Mouse (Mus musculus) CD4-positive, CD25-positive, alpha-beta regulatory T cell, adult 4 months (primary cell): Measurements from ENCODE around the gene Gcfc2. TPM values are rescaled to one million over a fixed set of nuclear protein-coding genes. Genes with fewer than 3 reads are reported as not detected.

ENCODE experiments used
- ATAC-seq: one replicate; pipeline ENCODE4 v1.8.0; 2017
- polyA plus RNA-seq, 2 experiments: library from polyadenylated mRNA; unstranded; fragments of 100-300 nt; shearing (Covaris generic); gene quantifications; one replicate each; pipeline ENCODE4 v1.2.1; 2017

The Gcfc2 gene
- polyA plus RNA-seq, result 1 to 10 TPM; 3.6 to 6.6 TPM

DNA sequence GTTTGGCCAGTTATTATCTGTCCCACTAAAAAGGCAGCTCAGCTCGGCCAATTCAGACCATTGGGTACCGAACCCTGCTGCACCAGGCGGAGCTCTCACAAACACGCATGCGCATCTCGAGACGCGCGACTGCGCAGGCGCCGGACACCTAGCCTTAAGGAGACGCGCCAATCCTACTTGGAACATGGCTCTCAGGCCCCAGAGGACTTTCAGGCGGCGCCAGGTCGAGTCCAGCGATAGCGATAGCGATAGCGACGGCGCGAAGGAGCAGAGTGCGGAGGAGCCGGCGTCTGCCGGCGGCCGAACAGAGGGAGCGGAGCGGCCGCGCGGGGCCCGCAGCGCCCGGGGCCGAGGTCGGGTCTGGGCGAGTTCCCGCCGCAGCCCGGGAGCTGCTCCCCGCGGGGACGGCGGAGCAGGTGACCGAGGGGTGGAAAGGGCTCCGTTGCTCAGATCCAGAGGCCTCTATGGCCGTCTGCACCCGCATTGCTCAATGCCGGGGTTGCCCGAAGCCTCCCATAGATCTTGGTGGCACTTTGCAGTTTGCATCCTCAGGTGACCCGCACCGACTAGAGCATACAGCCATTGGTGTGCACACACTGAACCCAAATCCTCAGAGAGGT, at the start of gene Gcfc2:
TSS of gene Gcfc2 (plus strand) at position 147 of the 620 bp plus-strand sequence.
- peak; percentile 93 for ATAC-seq

DNA sequence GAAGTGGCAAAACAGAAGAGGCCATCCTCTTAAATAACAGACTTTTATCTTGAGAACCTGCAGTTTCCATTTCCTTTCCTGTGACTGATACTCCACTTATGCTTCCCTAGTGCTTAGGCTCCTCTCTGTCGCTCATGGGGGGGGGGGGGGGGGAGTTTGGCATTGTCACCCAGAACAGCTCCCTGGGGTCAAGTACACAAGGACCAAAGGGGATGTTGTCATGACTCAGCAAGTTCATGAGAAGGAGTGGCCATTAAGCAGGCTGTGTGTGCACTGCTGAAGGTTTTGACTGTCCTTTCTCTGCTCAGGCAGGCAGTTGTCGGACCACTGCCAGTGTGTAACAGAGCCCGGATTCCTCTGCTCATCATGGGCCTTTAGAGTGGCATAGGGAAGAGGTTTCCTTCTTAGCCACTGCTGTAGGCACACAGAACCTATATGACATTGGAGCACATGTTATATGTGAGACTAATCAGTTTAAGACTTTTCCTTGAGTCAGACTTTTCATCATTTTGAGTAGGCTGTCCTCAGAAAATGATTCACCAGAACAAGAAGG, 27.7 kb upstream of the Gcfc2 start:
- ATAC-seq, result no peak

DNA sequence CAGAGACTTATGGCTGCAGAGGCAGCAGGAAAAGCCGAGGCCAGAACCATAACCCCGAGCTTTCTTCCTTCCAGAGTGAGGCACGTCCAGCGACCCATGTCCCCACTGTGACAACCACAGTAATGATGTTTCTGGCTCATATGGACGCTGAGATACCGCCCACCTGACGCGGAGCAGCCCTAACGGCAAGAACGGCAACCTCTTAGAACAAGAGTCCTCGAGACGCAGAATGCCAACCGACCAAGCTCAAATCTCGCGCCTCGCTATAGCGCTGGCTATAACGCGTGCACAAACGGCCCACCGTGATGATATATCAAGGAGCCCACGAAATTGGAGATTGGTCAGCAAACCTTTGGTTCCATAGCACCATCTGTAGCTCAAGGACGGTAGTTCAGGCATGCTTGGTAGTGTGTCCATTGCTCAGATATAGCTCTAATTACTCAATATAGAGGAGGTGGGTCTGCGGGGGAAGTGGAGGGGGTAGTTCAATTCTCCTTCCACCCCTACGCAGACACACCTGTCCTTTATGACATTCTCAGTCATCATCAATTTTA, 13.1 kb upstream of the Gcfc2 start:
- ATAC-seq, result no peak

DNA sequence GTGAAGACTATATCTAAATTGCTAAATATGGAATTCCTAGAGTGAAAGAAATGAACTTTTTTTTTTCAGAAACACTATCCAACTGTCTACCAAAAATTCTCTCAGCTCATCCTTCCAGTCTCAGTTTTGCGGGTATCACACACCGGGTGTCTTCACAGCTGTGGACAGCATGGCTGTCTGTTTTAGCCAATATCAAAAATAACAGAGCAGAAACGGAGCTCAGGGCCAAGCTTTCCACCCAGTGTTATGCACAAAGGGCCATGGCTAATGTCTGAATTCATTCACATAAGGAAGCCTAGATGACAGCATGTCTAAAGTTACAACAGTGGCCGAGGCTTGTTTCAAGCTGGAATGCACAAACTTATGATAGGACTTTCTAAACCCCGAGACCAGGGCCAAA, 12.2 kb upstream of the Gcfc2 start:
- ATAC-seq, result no peak

DNA sequence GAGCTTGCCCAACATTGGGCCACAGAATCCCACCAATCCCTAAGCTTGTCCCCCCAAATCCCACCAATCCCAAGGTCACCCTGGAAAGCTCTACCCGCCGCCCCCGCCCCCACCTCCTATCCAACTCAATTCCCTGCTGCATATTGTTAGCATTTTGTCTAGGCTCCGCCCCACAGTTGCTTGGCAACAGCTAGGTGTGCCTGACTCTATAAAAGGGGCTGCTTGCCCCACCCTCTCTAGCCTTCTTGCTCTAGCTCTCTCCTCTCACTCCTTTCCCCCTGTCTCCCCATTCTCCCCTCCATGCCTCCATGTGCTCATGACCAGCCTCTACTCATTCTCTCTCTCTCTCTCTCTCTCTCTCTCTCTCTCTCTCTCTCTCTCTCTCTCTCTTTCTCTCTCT, 11.8 kb upstream of the Gcfc2 start:
- no peak for ATAC-seq

DNA sequence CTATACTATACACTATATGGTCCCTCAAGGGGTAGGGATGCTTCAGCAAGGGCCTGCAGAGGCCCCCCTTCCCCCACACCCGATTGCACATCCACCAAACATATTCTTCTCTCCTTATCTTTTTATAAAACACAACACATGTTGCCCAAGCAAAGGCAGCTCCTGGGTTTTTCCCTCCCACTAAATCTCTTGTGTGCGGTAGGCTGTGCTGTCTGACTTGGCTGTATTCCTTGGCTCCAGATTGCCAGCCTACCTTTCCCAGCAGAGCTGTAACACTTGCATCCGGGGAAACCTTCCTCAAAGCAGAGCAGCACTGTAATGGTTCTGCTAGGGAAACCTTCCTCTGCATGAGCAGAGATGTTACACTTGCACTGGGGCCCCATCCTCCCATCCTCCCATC, 11.3 kb upstream of the Gcfc2 start:
- ATAC-seq, result no peak

DNA sequence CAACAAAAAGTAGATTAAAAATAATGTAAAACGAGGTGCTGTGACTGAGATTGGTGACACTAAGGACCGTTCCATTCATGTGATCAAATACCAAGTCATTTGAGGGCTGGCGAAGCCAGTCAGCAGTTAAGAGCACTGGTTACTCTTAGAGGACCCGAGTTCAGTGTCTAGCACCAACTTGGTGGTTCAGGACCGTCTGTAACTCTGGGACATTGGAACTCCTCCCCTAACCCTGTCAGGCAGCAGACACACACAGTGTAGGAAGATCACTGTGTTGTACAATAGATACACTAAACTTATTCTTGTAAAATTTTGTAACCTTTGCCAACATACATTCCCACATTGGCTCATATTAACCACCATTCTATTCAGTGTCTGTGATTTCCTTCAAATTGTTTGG, 835 bp downstream of the Gcfc2 start:
- ATAC-seq, result no peak

DNA sequence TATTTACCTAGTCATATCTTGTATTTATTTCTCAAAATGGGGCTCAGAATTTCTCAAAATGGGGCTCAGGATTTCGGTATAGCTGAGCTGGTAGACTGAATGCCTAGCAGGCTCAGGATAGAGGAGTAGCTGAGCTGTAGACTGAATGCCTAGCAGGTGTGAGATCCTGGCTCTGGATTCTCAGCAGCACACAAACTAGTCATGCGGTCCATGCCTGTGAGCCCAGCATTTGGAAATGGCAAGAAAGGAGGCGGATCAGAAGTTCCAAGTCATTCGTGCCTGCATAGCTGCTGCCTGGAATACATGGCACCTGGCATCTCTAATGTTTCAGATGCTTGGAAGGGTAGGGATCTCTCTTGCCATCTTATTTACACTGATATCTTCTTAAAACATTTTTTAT, 5.9 kb downstream of the Gcfc2 start:
- ATAC-seq, result no peak

DNA sequence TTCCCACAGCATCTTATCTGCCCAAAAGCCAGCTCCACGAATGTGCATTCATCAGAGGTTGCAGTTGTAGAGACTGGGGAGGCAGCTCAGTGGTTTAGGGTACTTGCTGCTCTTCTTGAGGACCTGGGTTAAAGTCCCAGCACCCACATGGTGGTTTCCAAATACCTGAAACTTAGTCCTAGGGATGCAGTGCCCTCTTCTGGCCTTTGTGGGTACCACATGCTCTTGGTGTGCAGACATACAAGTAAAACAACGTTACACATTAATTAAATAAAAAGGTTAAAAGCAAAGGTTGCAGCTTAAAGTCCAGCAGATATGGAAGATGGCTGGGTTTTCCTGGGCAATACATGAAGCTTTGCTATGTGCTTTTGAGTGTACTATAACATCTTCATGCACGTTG, 9.8 kb downstream of the Gcfc2 start:
- no peak for ATAC-seq

DNA sequence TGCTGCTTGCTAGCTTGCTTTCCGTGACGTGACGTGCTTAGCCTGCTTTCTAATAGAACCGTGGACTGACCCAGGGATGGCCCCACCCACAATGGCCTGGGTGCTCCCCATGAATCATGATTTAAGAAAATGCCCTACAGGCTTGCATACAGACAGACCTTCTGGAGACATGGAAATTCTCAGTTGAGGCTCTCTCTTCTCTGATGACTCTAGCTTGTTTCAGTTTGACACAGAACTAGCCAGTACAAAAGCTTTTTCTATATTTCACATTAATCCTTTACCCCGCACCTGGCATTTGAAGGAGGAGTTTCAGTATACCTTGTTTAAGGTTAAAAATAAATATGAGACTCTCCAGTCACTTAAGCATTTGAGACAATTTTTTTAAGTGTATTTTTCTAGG, 18.2 kb downstream of the Gcfc2 start:
- ATAC-seq, result no peak

DNA sequence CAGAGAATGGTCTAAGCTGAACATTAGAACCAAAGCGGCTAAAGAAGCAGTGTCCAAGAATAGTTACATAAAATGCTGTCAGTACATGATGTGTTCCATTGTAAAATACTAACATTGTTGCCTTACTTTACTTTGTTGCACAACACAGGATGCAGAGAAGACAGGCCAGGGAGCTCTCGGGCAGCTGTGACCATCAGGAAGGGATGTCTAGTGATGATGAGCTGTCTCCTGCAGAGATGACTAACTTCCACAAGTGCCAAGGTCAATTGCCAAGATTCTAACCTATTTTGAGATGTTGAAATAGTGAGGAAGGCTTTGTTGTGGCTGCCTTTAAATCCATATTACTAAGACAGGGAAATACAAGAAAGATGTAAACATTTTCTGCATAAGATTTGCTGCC, 19.8 kb downstream of the Gcfc2 start:
- no peak for ATAC-seq

DNA sequence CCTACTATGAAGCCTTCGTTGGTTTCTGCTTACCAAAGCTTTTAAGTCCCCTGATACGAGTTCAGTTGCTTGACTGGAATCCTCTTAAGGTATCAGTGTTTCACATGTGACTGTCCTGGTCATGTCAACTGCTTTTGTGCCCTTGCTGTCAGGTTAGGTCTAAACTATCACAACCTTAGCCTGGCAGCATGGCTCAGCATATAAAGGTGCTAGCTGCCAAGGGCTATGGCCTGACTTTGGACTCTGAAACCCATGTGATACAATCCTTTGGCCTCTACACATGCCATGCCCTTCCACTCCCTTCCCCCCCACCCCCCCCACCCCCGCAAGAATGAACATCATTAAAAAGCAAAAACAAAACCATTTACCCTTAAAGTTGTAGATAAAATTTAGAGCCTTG, 21.0 kb downstream of the Gcfc2 start:
- ATAC-seq, result no peak

DNA sequence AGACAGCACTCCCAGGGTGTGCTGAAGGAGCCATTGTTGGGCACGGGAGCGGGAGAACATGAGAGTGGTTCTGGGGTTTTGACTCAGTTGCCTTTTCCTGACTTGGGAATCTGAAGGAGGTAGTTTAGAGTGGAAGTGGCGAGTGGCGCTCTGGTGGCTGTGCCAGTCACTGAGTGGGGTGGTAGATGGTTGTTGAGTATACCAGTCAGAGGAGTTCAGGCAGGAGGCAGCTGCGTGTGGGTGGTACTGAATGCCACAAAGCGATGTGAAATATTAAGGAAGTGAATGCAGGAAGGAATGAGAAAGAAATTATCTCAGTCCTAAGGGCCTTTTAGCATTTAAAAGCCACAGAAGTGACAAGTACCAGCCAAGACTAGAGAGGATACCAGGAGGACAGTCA, 23.4 kb downstream of the Gcfc2 start:
- no peak for ATAC-seq

DNA sequence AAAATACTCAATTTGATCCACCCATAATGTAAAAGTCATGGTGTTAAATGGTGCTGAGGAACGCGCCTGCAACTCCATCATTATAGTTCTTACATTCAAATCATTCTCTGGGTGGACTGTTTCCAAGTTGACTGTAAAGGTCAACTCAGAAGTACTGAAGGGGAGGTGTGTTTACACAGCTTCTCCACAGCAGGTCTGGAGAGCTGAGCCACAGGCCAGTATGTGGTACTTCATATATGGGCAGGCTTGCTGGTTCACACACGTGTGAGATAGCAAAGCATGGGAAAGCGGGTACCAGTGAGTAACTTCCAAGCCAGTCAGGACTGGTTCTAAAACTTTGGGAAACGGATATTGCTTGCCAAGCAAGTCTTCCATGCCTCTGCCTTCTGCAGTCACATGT, 31.7 kb downstream of the Gcfc2 start:
- no peak for ATAC-seq

DNA sequence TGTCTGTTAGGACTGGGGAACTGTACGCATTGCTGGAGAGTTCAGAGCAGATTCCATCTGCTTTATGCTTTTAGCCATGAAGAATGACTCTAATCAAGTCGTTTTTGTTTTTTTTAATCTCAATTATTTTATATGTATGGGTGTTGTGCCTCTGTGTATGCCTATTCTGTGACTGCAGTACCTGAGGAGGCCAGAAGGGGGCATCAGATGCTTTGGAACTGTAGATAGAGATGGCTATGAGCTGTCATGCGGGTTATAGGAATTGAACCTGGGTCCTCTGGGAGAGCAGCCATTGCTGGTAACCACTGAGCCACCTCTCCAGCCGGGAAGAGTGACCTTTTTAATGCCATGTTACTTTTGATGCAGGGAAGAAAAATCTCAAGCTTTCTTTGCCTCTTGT, 32.9 kb downstream of the Gcfc2 start:
- no peak for ATAC-seq

DNA sequence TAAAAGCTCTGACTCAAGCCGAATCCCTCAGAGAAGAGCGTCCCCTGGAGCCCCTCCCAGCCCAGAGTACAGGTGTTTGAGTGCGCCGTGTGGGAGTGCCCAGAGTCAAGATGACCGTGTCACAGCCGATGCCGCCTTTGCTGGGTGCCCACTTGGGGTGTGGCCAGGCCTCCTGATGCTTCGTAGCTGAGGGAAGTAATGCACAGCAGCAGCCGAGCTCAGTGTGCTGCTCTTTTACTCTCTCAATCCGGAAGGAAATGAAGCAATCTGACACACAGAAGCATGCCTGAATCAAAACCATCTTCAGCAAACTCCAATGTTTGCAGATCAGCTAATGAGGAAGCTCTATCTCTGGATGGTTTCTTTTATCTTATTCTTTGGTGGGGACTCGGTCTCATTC, 34.5 kb downstream of the Gcfc2 start:
- ATAC-seq, result no peak

DNA sequence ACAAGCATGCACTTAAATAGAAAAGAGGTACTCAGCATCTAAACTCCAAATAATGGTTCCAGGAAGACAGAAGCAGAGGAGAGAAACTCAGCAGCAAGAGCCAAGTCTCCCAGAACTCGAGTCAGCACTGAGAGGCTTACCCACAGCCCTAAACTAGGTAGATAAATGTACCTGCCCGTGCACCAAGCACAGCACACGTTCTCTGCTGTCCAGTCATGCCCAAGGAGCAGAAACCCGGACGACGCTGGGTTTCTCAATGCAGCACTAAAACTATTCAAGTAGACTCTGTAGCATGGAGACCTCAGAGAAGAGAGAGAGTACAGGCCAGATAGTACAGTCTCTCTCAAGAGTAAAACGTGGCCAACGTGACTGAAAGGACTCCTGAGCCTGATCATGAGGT, 36.4 kb downstream of the Gcfc2 start:
- no peak for ATAC-seq

DNA sequence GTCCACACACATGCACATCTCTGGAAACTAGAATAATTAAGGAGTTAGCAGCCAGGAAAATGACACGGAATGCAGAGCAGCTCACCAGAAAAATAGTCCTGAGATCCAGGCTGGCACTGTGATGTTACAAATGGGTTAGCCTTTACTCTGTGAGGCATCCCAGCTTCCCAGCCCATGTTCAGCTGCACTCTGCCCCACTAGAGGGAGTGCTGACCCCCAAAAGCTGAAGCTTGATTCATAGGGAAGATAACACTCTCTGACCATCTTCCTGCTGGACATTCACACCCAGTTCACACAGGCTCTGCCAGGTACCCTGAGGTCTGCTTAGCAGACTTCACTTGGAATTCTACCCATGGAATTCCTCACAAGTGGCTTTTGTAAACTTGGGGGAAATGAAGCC, 36.8 kb downstream of the Gcfc2 start:
- no peak for ATAC-seq

DNA sequence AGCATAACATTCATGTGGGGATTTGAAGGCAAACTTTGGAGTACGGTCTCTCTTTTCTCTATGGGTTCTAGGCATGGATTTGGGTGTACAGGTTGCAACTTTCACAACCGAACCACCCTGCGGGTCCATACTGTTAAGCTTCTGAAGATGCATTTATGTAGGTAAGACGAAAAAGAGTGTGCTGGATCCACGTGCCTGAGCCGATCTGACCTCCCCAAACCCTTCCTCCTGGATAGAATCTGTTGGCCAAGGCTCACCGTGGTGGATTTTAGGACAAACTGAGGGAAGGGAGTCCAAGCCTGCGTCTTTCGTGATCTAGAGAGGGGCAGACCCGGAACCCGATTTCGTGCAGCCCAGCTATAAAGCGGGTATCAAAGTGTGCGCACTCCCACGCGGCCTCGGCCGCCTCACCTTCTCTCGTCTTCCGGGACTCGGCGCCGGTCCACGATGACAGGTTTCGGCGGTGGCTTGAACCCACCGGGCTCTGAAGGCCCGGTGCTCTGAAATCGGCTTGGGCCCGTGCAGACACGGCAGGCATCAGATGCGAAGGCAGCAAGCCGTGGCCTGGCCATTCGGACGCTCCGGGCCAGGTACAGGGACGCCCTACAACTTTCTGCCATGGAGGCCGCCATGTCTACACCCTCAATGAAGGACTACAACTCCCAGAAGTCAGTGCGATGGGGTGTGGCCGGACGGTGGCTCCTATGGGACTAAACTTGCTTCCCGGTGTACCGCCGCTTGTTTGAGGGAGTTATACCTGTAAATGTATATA, 42.0 kb downstream of the Gcfc2 start, which contains the start of gene Mrpl19:
TSS of gene Mrpl19 (minus strand) at position 663 of the 772 bp plus-strand sequence.
- ATAC-seq, result peak; percentile 98

DNA sequence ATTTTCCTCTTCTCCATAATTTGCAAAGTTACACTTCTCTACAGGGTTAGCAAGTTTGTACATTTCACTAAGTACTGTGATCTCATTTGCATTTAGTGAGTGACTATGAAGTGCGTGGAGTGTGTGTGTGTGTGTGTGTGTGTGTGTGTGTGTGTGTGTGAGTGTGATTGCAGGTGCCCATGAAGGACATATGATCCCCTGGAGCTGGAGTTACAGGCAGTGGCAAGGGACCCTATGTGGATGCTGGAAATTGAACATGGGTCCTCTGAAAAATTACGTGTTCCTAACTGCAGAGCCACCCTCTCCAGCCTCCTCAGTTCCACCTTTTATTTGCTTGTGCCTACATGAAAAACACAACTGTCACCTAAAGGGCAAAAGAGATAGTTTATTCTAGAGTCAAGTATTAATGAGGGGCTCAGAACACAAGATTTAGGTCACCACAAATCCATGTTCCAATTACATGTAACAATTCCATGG, 42.6 kb downstream of the Gcfc2 start:
- no peak for ATAC-seq

DNA sequence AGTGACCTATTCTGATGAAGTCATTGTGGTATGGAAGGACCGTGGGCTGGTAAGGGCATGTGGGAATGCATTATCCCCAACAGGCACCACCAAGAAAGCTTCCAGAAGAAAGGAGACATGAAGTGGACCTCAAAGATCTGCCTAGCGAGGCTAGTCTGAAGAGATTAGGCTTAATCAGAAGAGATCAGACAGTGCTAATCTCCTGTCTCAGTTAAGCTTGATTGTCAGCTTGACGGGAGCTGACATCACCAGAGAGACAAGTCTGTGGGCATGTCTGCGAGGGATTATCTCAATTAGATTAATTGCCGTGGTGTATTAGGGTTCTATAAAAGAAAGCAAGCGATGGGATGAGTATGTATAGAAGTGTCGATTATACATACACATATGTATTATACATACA, 47.7 kb downstream of the Gcfc2 start:
- no peak for ATAC-seq

DNA sequence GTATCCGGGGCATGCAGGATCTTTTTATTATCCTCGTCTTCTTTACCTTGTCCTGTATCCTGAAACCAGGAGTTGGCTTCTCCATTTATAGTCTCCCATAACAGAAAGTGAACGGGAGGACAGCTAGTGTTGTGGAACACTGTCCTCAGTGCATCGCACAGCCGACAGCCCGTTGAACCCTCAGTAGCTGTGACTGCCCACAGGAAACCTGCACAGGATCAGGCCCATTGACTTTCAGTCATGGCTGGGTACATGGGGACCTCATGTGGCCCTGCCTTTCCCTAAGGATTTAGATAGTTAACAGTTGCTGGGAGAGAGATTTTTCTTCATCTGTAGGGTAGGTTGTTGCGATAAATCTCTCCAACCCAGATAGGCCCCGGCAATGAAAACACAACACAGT, 49.1 kb downstream of the Gcfc2 start:
- no peak for ATAC-seq

DNA sequence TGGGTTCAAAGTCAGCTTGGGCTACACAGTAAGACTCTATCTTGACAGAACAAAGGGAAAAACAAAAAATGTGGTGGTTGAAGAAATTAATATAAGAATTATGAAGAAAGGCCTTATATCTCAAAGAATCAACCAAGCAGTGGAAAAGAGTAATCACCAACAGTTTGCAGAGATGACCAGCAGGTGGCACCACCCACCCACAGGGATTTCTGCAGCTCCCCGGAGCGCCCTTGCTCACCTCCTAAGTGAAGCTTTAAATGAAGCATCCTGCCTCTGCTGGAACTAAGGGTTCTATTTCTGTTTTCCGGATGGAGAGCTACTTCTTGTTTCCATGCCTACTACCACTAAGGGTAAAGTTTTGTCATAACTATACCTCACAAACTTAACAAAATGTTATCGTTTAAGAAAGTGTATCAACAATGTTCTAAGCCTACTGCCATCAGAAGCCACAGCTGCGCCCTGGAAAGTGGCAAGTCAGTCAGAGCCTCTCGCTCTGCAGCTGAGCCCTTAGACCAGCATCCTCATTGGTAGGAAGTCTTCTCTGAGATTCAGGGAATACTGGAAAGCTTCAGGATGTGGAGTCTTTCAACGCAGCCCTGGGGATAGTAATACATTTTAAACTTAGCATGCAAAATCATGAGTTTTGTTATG, 52.6 kb downstream of the Gcfc2 start:
- ATAC-seq, result peak; percentile 87
